Mouse (Mus musculus) layer of hippocampus, adult 9-11 months (tissue): ENCODE measurements around the gene Tube1.

ENCODE experiments used
- DNase-seq: peaks from one replicate; pipeline ENCODE4 v3.0.0; 2022

Gene Tube1

GRCm38 (mm10) chr10:39133462-39134310 is at the start of gene Tube1, which contains the start of gene Fam229b:
Tube1 (plus strand) TSS chr10:39133976.
Fam229b (minus strand) TSS chr10:39133914.
- DNase-seq = peak; percentile 96

DNA sequence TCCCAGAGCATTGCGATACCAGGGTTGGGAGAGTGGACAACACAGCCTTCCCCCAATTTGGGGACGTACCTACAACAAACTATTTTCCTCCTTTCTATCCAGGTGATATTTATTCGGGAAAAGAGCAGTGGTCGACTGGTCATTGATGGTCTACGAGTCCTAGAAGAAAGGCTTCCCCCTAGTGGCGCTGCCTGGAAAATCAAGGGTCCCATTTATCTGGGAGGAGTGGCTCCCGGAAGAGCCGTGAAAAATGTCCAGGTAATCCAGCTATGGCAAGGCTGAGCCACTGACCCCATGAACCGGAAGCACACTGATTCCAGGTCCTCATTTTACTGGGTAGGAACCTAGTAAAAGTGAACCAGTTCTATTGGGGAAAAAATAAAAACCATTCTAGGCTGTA is 36.8 kb upstream of the Tube1 start:
- no peak for DNase-seq

GRCm38 (mm10) chr10:39098746-39099145 is 35.0 kb upstream of the Tube1 start:
- DNase-seq = no peak

- DNase-seq = no peak
Measured at GRCm38 (mm10) chr10:39104803-39105449, 28.9 kb upstream of the Tube1 start.

DNA sequence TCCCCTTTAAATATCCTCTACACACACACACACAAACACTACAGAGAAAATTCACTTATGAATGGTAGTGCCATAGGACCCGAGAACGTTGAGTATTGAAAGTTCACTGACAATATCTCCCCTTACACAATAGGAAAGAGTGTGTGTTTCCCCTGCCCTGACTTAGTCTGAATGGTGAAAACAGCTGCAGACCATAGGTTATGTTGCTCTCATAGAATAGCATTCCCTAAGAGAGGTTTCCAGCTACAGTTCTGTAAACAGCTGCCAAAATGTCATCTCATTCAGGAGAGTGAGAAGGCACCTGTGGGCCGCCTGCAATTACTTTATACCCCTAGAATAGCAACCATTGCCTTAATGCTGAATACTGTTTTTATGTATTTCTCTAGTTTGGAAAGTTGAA is 27.4 kb upstream of the Tube1 start:
- DNase-seq = no peak

- no peak for DNase-seq
Measured at GRCm38 (mm10) chr10:39106935-39107334, 26.8 kb upstream of the Tube1 start.

GRCm38 (mm10) chr10:39108837-39109488 is 24.8 kb upstream of the Tube1 start:
- DNase-seq = no peak

- DNase-seq = no peak
Measured at GRCm38 (mm10) chr10:39109489-39109874, 24.3 kb upstream of the Tube1 start.

DNA sequence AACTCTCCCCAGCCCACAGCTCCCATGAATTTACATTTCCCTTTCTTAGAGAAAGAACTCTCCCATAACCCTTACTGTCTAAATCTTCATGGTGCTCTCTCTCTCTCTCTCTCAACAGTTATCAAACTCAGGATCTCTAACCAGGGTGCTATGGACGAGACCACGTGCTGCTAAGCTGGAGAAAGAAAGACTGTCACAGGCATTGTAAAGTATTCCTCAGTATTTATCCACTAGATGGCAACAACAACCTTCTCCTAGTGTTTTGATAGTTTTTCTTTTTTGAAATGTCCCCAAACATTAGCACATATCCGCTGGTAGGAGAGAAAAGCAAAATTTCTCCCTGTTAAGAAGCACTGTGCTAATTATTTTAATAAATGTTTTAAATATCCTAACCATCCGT is 12.4 kb upstream of the Tube1 start:
- no peak for DNase-seq

DNA sequence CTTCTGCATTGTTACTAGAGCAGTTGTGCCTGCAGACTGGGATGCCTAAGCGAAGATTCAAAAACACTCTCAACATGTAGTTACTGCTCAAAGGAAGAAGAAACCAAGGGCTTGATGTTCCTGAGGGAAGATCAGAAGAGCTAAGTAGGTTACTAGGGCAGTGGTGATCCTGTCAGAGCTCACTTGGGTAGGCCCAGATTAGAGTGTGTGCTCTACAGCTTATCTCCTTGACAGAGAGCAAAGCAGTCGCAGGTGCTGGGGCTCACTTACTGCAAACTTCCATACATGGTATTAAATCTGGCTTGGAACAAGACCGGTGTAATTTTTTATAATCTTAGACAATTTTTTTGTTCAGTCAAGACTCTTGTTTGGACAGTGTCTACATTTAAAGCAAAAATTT is 4.0 kb downstream of the Tube1 start:
- DNase-seq = no peak

DNA sequence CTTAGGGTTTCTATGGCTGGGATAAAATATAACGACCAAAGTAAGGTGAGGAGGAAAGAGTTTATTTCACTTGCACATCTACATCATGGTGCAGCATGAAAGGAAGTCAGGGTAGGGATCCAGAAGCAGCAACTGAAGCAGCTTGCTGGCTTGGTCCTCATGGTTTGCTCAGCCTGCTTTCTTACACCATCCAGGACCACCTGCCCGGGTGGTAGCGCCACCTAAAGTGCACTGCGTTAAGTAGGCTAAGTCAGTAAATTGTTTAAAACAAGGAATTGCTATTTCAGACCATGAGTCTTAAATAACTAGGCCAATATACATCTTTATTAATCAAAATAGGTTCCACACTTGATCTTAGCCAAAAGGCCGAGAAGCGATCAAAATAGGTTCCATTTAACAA is 5.0 kb downstream of the Tube1 start:
- DNase-seq = no peak

- DNase-seq = no peak
Measured at GRCm38 (mm10) chr10:39140843-39141242, 7.1 kb downstream of the Tube1 start.

DNA sequence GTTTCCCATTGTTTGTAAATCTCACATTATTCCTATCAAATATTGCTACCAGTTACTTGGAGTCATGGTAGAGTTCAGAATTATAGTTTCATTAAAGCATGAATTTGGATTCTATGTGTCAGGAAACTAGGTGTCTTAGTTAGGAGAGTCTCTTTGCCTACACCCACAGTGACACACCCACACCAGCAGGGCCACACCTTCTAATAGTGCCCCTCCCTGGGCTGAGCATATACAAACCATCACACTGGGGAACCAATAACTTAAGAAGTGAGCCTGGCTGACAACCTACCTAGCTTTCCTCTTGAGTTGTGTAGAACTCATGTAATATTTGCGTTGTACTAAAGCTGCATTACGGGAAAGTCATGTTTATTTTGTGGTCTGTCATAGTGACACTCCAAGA is 7.6 kb downstream of the Tube1 start:
- no peak for DNase-seq

DNA sequence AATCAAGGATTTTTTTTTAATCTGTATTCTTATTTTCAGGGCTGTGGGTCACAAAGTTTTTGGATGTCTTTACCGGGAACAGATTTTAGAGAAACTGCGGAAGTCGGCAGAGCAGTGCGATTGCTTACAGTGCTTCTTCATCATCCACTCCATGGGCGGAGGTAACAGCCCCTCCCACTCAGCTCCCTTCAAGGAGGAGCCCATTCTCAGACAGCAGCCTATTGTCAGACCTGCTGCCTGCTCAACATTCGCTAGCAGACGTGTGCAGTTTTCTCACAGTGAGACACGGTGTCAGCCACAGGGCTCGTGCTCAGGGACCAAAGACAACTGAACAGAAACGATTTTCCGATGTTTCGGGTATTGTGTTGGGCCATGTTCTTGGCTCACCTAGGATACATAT is 8.4 kb downstream of the Tube1 start:
- DNase-seq = no peak

- DNase-seq = no peak
Measured at GRCm38 (mm10) chr10:39156719-39157118, 22.9 kb downstream of the Tube1 start.

DNA sequence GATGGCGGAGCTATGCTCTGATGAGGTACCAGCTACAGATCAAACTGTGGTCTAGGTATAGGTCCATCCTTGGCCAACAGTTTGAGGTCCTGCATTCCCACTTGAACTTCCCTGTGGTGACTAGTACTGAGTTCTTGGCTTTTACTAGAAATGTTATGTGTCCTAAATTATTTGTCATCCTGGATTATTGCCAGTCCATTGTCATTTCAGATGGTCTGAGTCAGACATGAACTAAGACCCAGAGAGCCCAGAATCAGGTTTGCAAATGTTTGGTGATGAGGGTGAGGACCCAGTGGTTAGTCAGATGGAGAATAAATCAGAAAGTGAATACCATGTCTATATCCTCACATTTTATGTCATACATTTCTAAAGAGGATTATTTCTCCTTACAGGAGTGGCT is 23.5 kb downstream of the Tube1 start:
- no peak for DNase-seq

GRCm38 (mm10) chr10:39158306-39158705 is 24.5 kb downstream of the Tube1 start:
- DNase-seq = no peak

DNA sequence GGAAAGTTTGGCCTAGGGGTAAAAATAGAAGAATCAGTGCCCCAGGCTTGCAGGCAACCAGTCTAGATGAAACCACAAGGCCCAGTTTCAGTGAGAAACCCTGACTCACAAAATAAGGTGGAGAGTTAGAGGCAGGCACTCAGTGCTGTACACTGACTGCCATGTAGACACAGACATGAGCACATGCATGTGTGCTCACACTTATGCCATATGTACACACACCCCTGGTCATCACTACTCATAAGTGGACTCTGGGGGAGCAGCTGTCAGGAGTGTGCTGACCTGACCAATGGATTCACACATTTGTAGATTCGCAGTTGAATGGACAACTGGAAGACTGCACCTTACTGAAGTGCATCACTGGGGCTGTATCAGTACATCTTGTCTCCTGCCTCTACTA is 27.6 kb downstream of the Tube1 start:
- no peak for DNase-seq

DNA sequence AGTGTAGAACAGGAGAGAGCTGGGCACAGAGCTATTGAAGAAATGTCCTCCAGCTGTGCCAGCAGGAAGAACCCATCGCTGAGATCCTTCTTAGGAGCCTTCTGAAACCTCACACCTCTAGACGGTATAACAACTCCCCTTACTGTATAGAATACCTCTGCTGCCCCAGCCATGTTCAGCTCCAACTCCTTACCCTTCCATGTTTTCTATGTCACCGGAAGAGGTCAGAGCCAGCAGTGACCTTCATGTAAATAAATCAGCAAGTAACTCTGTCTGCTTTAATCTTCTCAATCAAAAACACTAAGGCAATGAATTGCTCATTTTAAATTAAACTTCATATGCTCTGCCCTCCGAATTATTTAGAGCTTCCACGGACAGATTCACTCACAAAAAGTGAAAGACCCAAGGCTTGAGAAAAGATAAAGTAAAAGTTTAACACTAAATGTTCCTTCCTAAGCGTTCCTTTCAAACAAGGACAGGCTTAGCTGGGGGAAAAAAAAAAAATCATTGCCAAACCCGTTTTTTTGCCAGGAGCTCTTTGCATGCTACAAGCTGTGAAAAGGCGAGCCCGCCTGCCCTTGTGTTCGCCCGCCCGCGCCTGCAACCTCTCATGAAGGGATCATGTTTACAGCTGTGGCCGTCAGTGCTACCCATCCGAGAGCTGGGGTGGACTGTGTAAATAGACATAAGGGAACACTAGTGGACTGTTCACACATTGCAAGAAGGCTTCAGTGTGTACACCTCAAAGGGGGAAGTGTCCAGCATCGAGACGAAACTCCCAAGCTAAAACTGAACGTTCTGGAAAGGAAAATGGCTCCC is 29.1 kb downstream of the Tube1 start:
- no peak for DNase-seq

DNA sequence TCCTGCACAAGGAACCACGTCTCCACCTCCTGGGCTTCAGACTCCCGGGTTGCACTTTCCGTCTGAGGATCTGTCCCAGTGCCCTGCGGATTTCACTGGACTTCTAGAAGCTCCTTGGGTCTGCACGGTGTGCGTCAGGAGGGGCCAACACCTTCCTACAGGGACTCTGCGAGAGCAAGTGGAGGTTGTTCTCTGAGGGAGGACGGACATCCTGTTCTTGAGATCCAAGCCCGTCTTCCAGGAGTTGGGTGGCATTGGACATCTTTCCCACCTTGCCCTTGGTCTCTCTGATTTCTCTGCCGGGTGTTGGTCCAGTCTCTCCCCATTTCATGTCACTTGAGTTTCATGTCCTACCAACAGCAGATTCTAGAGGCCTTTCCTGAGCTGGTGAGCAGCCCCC is 29.9 kb downstream of the Tube1 start, which contains the start of gene Ccn6:
Gene Ccn6, minus strand, starts transcription at position 101 of the 400 bp plus-strand sequence.
- no peak for DNase-seq

GRCm38 (mm10) chr10:39165632-39166115 is 31.9 kb downstream of the Tube1 start:
- DNase-seq = peak; percentile 52

DNA sequence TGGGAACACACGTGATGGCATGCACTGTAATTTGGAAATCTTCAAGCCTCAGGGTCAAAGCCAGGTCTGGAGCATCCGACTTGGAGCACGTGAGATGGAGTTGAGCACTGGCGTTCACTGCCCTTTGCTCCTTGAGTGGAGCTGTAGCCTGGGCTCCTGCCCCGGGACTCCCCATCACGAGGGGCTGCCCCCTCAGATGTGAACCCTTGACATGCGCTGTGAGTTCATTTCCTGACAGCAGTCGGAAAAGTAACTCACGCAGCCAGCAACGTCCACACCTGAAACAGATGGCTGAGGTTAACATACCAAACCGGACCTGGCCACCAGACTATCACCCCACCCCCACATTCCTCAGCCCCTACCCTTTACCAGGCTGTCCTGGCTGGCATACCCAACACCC is 33.8 kb downstream of the Tube1 start:
- DNase-seq = no peak

DNA sequence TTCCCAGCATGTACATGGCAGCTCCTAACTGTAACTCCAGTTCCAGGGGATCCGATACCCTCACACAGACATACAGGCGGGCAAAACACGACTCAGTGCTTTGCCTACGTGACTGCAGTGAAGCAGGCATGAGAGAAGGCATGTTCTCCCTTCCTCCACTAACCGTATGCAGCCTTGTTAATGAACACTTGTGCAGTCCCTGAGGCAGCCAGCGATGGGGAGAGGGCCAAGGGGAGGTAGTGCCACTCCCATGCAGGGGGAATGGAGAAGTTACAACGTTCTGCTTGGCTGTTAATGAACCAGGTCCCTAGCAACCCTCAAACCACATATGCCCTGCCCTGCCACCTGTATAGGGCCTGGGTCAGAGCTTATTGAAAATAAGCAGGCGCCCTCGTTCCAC is 35.9 kb downstream of the Tube1 start:
- no peak for DNase-seq
